Mouse (Mus musculus) urinary bladder, postnatal 14 days (tissue): ENCODE measurements around the gene Nol11.
"Not testable (repeated sequence)": the region's sequence is repeated elsewhere in the genome, so short reads cannot be mapped to it uniquely, and the experiment has no call there.

Experiments
- DNase-seq: peaks from one replicate; pipeline ENCODE4 v3.0.0; 2021; ENCODE audit warnings: low spot score

Nol11 gene

GRCm38 (mm10) chr11:107155292-107155691, 33.9 kb downstream of the Nol11 start:
- DNase-seq = no peak

GRCm38 (mm10) chr11:107154431-107154830, 34.8 kb downstream of the Nol11 start:
- no peak for DNase-seq

GRCm38 (mm10) chr11:107153645-107154044, 35.5 kb downstream of the Nol11 start:
- no peak for DNase-seq

- DNase-seq = no peak
Measured at GRCm38 (mm10) chr11:107151809-107152208, 37.4 kb downstream of the Nol11 start.

GRCm38 (mm10) chr11:107143956-107144355, 45.2 kb downstream of the Nol11 start:
- not testable (repeated sequence) for DNase-seq

GRCm38 (mm10) chr11:107142382-107142781, 46.8 kb downstream of the Nol11 start:
- no peak for DNase-seq

- DNase-seq = no peak
Measured at GRCm38 (mm10) chr11:107140756-107141155, 48.4 kb downstream of the Nol11 start.

- DNase-seq = peak; percentile 35
Measured at GRCm38 (mm10) chr11:107138633-107139032, 50.5 kb downstream of the Nol11 start.

- peak; percentile 38 for DNase-seq
Measured at GRCm38 (mm10) chr11:107137593-107137992, 51.6 kb downstream of the Nol11 start.

GRCm38 (mm10) chr11:107136458-107136857, 52.7 kb downstream of the Nol11 start:
- not testable (repeated sequence) for DNase-seq

GRCm38 (mm10) chr11:107135741-107136140, 53.4 kb downstream of the Nol11 start:
- DNase-seq = no peak

GRCm38 (mm10) chr11:107132426-107132825, 56.8 kb downstream of the Nol11 start:
- DNase-seq = no peak

- peak; percentile 89 for DNase-seq
Measured at GRCm38 (mm10) chr11:107131749-107132421, 57.3 kb downstream of the Nol11 start, which contains the start of gene Bptf. TSS of gene Bptf (minus strand) at chr11:107132127.

GRCm38 (mm10) chr11:107130879-107131748, 58.1 kb downstream of the Nol11 start:
- peak; percentile 69 for DNase-seq

- DNase-seq = no peak
Measured at GRCm38 (mm10) chr11:107130221-107130788, 58.9 kb downstream of the Nol11 start.

GRCm38 (mm10) chr11:107129641-107130040, 59.5 kb downstream of the Nol11 start:
- no peak for DNase-seq

- DNase-seq = not testable (repeated sequence)
Measured at GRCm38 (mm10) chr11:107126716-107127115, 62.5 kb downstream of the Nol11 start.

GRCm38 (mm10) chr11:107125011-107125410, 64.2 kb downstream of the Nol11 start:
- no peak for DNase-seq

- DNase-seq = peak; percentile 72
Measured at GRCm38 (mm10) chr11:107124327-107124731, 64.9 kb downstream of the Nol11 start.

GRCm38 (mm10) chr11:107117789-107118188, 71.4 kb downstream of the Nol11 start:
- no peak for DNase-seq
